Mouse (Mus musculus) myocyte (in vitro differentiated cells): Measurements from ENCODE around the gene Sec23b.

Source experiments
- CEBPB ChIP-seq: IDR thresholded peaks from 2 replicates; pipeline ENCODE4 v1.6.1; 2011; ENCODE audit warnings: mild to moderate bottlenecking, moderate library complexity; ENCODE audit not compliant: poor library complexity, insufficient read depth, severe bottlenecking
- E2F4 ChIP-seq: IDR thresholded peaks from one replicate; pipeline ENCODE4 v1.6.1; 2011; ENCODE audit warnings: mild to moderate bottlenecking, control low read depth, moderate library complexity; ENCODE audit not compliant: insufficient read depth
- MAX ChIP-seq: IDR thresholded peaks from one replicate; pipeline ENCODE4 v1.6.1; 2011; ENCODE audit warnings: low read depth, mild to moderate bottlenecking, control low read depth
- MYOG ChIP-seq, 3 experiments: IDR thresholded peaks; one replicate each; pipeline ENCODE4 v1.6.1; 2011; ENCODE audit warnings: control low read depth in 2 of 3, low read depth in 2 of 3, mild to moderate bottlenecking in 2 of 3; ENCODE audit not compliant: insufficient read length in 2 of 3, control insufficient read depth in 1 of 3, insufficient read depth in 1 of 3
- POLR2A ChIP-seq: IDR thresholded peaks from one replicate; pipeline ENCODE4 v1.6.1; 2011; ENCODE audit warnings: low read depth, mild to moderate bottlenecking, control low read depth, moderate library complexity; ENCODE audit not compliant: insufficient read length
- POLR2AphosphoS2 ChIP-seq: IDR thresholded peaks from one replicate; pipeline ENCODE4 v1.6.1; 2011; ENCODE audit warnings: low read depth, control low read depth; ENCODE audit not compliant: insufficient read length
- REST ChIP-seq: IDR thresholded peaks from one replicate; pipeline ENCODE4 v1.6.1; 2011; ENCODE audit warnings: mild to moderate bottlenecking, control low read depth, moderate library complexity; ENCODE audit not compliant: insufficient read depth, insufficient read length
- SRF ChIP-seq: IDR thresholded peaks from one replicate; pipeline ENCODE4 v1.6.1; 2011; ENCODE audit warnings: low read depth; ENCODE audit not compliant: control insufficient read depth, insufficient read length
- TCF12 ChIP-seq: IDR thresholded peaks from one replicate; pipeline ENCODE4 v1.6.1; 2011; ENCODE audit warnings: mild to moderate bottlenecking, control low read depth; ENCODE audit not compliant: poor library complexity, insufficient read depth, severe bottlenecking
- TCF3 ChIP-seq: IDR thresholded peaks from one replicate; pipeline ENCODE4 v1.6.1; 2011; ENCODE audit warnings: low read depth, control low read depth; ENCODE audit not compliant: insufficient read length
- USF1 ChIP-seq: IDR thresholded peaks from one replicate; pipeline ENCODE4 v1.6.1; 2011; ENCODE audit warnings: low read depth, mild to moderate bottlenecking, control low read depth, moderate library complexity

DNA sequence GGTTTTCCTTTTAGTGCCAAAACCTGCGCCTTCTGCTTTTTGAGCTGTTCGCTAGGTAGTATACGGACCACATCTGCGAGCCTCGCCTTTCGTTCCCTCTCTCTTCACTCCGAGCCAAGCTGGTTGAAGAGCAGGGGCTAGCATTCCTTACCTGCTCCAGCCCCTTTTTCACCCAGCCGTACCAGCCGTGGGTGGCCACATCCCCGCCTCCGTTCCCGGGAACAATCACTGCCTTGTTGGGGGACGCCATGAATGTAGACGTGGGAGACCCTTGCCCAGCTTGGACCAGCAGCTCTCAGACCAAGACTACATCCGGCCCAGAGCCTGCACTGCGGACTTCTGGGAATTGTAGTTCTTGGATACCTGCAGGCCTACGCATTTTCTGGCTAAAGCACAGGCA is 5.5 kb upstream of the Sec23b start, which contains the start of gene Rbbp9:
- TF ChIP-seq CEBPB (no peak), POLR2A (peak; percentile 71), MYOG (IDR thresholded peaks at IDR 0.05; ENCODE audit: control insufficient read depth in 1 of 3, insufficient read depth in 1 of 3, insufficient read length in 2 of 3, low read depth in 2 of 3) (no peak), USF1 (no peak), POLR2AphosphoS2 (peak; percentile 65), TCF12 (no peak), MAX (no peak), E2F4 (no peak), REST (no peak), SRF (no peak), TCF3 (no peak)
